Mouse (Mus musculus): ENCODE data around the gene Mapk12.

The Mapk12 gene

DNA sequence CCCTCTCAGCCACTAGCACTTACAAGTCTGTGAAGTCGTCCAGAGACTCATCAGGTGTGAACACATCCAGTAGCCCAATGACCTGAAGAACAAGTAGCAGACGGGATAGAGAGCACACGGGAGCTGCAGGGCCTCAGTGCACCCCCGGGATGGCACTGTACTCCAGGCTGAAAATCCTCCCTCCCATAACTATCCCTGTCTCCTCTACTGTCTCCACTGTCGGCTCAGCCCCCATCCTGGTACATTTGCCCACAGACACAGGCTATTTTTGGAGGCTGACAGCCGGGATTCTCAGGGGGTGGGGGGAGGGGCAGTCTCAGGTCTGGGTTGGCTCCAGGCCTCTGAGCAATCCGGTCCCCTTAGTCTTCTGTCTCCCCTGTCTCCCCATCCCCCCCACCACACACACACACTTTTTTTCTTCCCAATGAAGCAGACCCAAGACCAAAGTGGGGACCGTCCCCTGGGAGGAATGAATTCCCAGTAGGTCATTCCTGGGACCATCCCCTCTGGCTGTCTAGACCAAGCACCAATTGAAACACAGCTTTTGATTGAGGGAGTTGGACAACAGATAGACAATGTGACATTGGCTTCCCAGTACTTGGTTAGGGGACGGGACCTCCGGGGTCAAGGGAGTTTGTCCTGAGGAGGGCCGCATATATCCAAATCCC lies 3.0 kb downstream of the Mapk12 start:
- DNase-seq (ENCODE audit: low spot score): no peak

DNA sequence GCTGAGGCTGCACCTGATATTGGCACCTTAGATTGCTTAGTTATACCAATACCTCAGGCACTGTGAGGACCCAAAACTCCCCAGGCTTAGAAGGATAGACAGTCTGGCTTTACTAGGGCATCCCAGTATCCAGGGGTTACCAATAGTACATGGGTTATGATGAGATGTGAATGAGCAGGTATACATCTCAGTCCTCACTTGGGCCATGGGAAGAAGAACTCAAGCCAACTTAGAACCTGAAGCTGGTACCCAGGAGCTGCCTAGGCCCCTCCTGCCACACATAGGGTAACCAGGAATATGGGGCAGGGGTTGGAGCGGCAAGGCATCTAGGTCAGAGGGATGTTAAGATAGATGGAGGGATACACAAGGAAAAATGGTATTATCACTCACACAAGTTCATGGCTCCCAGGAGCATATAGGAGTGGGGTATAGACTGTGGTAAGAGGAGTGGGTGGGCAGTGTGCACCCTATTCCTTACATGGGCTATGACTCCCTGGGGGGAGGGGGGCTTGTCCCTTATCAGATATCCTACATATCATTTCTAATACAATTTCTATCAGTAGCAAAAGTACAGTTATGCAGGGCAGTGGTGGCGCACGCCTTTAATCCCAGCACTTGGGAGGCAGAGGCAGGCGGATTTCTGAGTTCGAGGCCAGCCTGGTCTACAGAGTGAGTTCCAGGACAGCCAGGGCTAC lies 3.9 kb downstream of the Mapk12 start:
- no peak for DNase-seq (ENCODE audit: low spot score)

DNA sequence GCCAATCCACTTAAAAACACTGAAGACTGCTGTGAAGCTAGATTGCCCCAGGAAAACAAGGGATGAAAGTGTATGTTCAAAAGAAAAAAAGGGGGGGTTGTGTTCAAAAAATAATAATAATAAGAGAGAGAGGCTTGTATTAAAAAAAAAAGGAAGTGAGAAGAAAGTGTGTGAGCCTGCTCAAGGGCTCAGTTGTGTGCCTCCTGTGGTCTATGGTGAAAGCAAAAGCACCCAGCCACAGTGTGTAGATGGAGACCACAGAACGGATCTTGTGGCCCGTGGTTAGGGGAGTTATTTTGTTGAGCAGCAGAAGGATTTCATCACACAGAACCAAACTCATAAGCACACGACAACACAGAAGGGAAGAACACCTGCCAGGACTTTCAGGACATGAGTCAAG lies 9.2 kb downstream of the Mapk12 start:
- no peak for DNase-seq (ENCODE audit: low spot score)

DNA sequence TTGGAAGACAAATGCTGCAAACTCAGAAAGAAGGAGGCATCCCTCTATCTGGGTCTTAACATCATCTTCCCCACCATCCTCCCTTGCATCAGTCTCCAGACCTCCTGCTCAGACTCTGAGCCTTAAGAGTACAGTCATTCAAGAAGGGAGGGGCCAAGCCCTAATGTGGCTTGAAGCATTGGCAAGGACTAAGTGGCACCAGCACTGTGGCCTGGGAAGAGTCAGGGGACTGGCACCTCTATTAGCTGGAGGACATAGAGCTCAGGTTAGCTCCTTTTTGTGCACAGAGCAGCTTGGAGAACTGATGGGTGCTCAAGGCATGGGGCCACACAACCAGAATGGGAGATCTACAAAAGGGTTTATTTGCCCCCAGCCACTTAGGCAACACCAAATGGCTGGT lies 10.3 kb downstream of the Mapk12 start:
- DNase-seq (ENCODE audit: low spot score): no peak

GRCm38 (mm10) chr15:89128382-89129350 lies 11.8 kb downstream of the Mapk12 start, which contains the start of gene Hdac10:
Hdac10 (minus strand) TSS chr15:89128700.
- peak; percentile 83 for DNase-seq (ENCODE audit: low spot score)

DNA sequence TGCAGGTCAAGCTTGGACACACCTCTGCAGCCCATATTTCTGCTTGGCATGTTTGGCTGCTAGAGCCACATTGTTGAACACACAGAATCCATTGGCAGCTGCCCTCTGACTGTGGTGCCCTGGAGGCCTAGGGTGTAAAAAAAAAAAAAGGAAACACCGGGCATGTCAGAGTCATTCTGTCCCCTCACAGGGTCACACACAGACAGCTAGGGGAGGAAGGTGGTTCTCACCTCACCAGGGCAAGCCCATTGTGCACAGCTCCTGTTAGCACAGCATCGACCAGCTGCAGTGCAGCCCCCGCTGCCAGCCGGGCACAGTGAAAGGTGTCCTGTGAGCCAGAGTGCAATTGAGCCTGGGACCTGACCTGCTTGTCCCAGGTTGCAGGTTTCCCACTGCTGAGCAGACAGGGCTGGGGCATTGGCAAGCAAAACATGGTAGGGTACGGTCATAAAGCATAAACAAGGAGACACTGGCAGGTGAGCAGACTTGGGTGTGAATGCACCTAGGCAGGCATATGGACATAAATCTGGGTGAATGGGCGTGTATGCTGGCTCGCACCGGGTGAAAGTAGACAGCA lies 13.1 kb downstream of the Mapk12 start:
- DNase-seq (ENCODE audit: low spot score): no peak

DNA sequence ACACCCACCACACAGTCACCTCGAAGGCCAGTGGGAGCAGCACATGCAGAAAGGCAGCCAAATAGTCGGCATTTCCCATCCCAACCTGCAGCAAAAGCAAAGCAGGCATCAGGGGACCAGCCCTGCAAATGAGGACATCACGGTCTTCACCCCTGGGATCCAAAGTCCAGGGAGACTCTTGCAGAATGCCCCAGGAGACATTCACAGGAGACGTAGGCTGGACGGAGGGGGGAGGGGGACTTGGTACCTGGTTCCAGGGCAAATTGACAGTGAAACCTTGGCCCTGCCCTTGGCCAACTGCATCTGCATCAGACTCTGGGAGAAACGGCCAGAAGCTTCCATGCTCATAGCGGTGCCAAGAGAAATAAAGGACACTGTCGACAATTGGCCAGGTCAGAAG lies 13.9 kb downstream of the Mapk12 start:
- no peak for DNase-seq (ENCODE audit: low spot score)

DNA sequence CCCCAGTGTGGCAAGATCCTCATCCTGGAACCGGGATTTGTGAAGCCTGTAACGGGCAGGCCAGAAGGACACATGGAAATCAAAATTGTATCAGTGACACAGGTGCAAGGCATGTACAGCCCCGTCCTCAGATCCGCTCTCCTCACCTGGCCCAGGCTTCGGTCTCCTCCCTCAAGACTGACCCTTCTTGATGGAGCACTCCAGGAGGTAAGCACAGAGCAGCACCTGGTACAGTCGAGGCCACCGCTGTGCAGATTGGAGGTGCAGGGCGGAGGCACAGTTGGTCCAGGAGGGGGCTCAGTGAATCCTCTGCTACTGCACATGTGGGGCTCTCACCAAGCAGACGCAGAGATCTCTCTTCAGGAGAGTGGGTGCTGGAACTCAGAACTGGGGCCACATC lies 15.2 kb downstream of the Mapk12 start:
- DNase-seq (ENCODE audit: low spot score): no peak

GRCm38 (mm10) chr15:89124312-89124711 lies 16.2 kb downstream of the Mapk12 start:
- DNase-seq (ENCODE audit: low spot score): no peak

GRCm38 (mm10) chr15:89123595-89123994 lies 16.9 kb downstream of the Mapk12 start:
- DNase-seq (ENCODE audit: low spot score): no peak

GRCm38 (mm10) chr15:89122649-89123366 lies 17.7 kb downstream of the Mapk12 start, which contains the start of gene Tubgcp6:
Tubgcp6 (minus strand) TSS chr15:89123112.
- DNase-seq (ENCODE audit: low spot score): peak; percentile 92

- DNase-seq (ENCODE audit: low spot score): no peak
Observed at GRCm38 (mm10) chr15:89118007-89118406, 22.5 kb downstream of the Mapk12 start.

- no peak for DNase-seq (ENCODE audit: low spot score)
Observed at GRCm38 (mm10) chr15:89110147-89110546, 30.4 kb downstream of the Mapk12 start.

DNA sequence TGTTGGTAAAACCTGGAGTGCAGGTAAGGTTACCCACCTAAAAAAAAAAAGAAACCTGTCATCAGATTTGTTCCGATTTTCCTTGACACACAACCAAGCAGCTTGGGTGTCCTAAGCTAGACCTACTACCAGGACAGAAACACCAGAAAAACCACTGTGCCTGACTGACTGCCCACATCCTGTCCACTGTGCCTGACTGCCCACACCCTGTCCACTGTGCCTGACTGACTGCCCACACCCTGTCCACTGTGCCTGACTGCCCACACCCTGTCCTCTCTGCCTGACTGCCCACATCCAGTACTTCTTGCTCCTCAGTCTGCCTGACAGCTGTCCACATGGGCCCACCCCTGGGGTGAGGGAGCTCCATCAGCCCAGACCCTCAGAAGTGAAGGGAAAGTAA lies 33.5 kb downstream of the Mapk12 start:
- no peak for DNase-seq (ENCODE audit: low spot score)

DNA sequence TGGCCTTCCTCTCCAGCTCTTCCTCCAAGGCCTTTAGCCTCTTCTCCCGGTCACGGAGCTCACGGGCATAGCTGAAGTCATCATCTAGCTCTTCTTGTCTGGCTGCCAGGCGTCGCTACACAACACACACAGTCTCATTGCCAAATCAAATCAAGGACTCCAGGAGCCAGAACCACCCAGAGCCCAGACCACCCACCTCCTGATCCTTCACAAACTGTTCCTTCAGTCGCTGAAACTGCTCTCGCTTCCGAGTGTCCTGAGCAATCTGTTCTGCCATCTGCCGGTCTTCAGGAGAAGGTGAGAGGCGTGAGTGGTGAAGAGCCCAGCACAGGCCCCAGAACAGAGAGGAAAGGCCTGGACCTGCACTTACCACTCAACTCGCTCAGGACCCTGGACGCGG lies 34.4 kb downstream of the Mapk12 start:
- DNase-seq (ENCODE audit: low spot score): no peak

GRCm38 (mm10) chr15:89104425-89104824 lies 36.1 kb downstream of the Mapk12 start:
- DNase-seq (ENCODE audit: low spot score): no peak

GRCm38 (mm10) chr15:89103921-89104320 lies 36.6 kb downstream of the Mapk12 start:
- no peak for DNase-seq (ENCODE audit: low spot score)

DNA sequence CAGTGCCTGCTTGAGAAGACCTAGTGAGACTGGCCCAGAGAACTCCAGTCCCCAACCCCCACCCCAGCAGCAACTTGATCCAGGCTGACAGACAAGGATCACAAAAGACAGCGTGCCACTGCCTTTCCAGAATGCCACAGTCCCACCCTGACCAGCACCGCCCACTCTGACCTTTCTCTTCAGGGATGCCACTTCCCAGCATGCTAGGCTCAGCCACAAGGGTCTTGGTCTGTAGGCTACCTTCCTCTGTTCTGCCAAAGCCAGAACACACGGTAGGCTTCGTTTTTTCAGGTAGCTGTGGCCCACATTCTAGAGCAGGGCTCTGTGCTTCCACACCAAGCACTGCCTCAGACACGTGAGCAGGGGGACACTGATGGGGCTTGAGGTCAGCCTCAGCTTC lies 37.9 kb downstream of the Mapk12 start:
- no peak for DNase-seq (ENCODE audit: low spot score)

- no peak for DNase-seq (ENCODE audit: low spot score)
Observed at GRCm38 (mm10) chr15:89100823-89101222, 39.7 kb downstream of the Mapk12 start.

DNA sequence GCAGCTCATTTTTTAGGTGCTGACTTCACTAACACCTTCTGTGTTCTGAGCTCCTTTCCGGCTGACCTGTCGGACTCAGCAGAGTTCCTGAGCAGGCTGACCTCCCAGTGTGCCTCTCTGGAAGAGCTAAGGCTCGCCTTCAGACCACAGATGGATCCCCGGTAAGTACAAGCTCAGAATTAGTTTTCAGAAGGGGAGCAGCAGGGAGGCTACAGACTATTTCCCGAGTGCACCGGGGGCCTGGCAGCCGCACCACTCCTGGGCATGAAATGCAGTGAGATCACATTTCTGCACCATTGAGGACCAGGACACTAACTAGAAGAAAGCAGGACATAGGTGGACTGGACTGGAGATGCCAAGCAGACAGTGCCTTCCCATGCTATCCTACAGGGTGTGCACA lies 41.9 kb downstream of the Mapk12 start:
- no peak for DNase-seq (ENCODE audit: low spot score)

DNA sequence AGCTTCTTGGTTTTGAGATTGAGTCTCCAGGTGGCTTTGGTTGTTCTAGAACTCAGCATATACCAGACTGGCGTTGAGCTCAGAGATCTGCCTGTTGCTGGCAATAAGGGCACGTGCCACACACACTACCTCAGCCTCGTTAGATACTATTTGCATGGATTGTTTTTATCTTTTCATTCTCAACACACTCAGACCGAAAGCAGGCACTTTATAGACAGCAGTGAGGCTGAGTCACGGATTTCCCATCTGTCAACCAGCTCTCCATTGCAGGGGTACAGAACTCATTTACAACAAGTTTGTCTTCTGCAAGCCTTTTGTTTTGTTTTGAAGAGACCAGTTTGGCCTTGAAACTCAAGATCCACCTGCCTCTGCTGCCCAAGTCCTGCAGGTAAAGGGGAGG lies 43.1 kb downstream of the Mapk12 start:
- no peak for DNase-seq (ENCODE audit: low spot score)

- DNase-seq (ENCODE audit: low spot score): no peak
Observed at GRCm38 (mm10) chr15:89092181-89092580, 48.3 kb downstream of the Mapk12 start.
